Mouse (Mus musculus) cerebellum, adult 2 months (tissue): ENCODE results near the gene Gm47841. TPM values are rescaled to one million over a fixed set of nuclear protein-coding genes. Genes with fewer than 3 reads are reported as not detected.

Experiments
- DNase-seq, 2 experiments: peaks; one replicate each; pipeline ENCODE4 v3.0.0; 2021
- H3K27ac ChIP-seq: fragments of 200-500 bp; 2 replicates; pipeline ENCODE4 v1.5.1; 2012; ENCODE audit warnings: low read length, control low read depth, inconsistent platforms; ENCODE audit not compliant: insufficient read depth
- H3K27me3 ChIP-seq: fragments of 200-500 bp; 2 replicates; pipeline ENCODE4 v1.6.1; 2012; ENCODE audit warnings: inconsistent platforms, mild to moderate bottlenecking, low read length, moderate library complexity; ENCODE audit not compliant: control insufficient read depth, insufficient read depth
- H3K4me1 ChIP-seq: fragments of 200-500 bp; 2 replicates; pipeline ENCODE4 v1.6.1; 2011; ENCODE audit warnings: low read length; ENCODE audit not compliant: control insufficient read depth, insufficient read depth
- H3K4me3 ChIP-seq: fragments of 200-500 bp; replicated peaks from 2 replicates; pipeline ENCODE3; 2011; ENCODE audit warnings: mild to moderate bottlenecking, low read depth, low read length, control low read depth; ENCODE audit not compliant: insufficient read depth
- CTCF ChIP-seq: fragments of 200-500 bp; IDR thresholded peaks from 2 replicates; pipeline ENCODE4 v1.5.1; 2011; ENCODE audit warnings: low read depth, mild to moderate bottlenecking, control low read depth, low read length, moderate library complexity, borderline replicate concordance; ENCODE audit not compliant: insufficient read depth
- POLR2A ChIP-seq: fragments of 200-500 bp; IDR thresholded peaks from 2 replicates; pipeline ENCODE4 v1.6.1; 2011; ENCODE audit warnings: low read length, control low read depth, borderline replicate concordance; ENCODE audit not compliant: insufficient read depth
- whole genome bisulfite sequencing: fragments of 180-500 bp; shearing (Covaris S2); methylation state at CpG from one replicate; pipeline ENCODE4 v1.1.7; 2018; 5-methylcytosine and 5-hydroxymethylcytosine counted together
- polyA plus RNA-seq: library from polyadenylated mRNA; depleted of rRNA; stranded (reverse); fragments of >200 nt; gene quantifications from 2 replicates; pipeline ENCODE4 v1.2.3, GENCODE M21; 2012; rRNA removed

The Gm47841 gene
- not detected in 2 replicates for polyA plus RNA-seq

GRCm38 (mm10) chr15:101047194-101047555 lies at the start of gene Gm47841:
TSS of gene Gm47841 (minus strand) at chr15:101047397.
- peaks cover 2% of the 10 kb centered on the region; the same call in 1 of the 2 replicates for H3K27me3 ChIP-seq
- 0 out of 2 replicates have a peak, but pooled peaks cover 5% of the 10 kb centered on the region for H3K4me1 ChIP-seq
- H3K27ac ChIP-seq, result no peak within 1 kb of the TSS
- no peak for DNase-seq
- TF ChIP-seq POLR2A (no peak), CTCF (no peak)
- peak within 1 kb of the TSS; percentile 6 for H3K4me3 ChIP-seq
- 10% methylated on average over 23 of the region's 23 CpGs for WGBS

- TF ChIP-seq CTCF (no peak), POLR2A (no peak)
These were observed 48.2 kb upstream of the Gm47841 start for GRCm38 (mm10) chr15:101095392-101095791.

GRCm38 (mm10) chr15:101094979-101095378 lies 47.8 kb upstream of the Gm47841 start:
- no peak for TF ChIP-seq POLR2A
- no peak for TF ChIP-seq CTCF
- DNase-seq, result no peak
- Histone ChIP-seq H3K27me3 (no peaks in the 10 kb centered on the region), H3K4me1 (peaks cover 4% of the 10 kb centered on the region; the same call in 1 of the 2 replicates), H3K27ac (no peak overlapping the region), H3K4me3 (no peak overlapping the region)
- WGBS, result 77% methylated on average over 9 of the region's 9 CpGs

More at GRCm38 (mm10) chr15:101095392-101095791, 48.2 kb upstream of the Gm47841 start:
- Histone ChIP-seq H3K4me1 (peaks cover 4% of the 10 kb centered on the region; the same call in 1 of the 2 replicates), H3K4me3 (no peak overlapping the region), H3K27me3 (no peaks in the 10 kb centered on the region), H3K27ac (no peak overlapping the region)
- WGBS, result 72% methylated on average over 3 of the region's 3 CpGs
- no peak for DNase-seq

- H3K4me3 ChIP-seq, result no peak overlapping the region
- H3K27me3 ChIP-seq, result no peaks in the 10 kb centered on the region
- 77% methylated on average over 6 of the region's 6 CpGs for WGBS
- no peak for DNase-seq
- no peak for TF ChIP-seq CTCF
- no peak for TF ChIP-seq POLR2A
- H3K4me1 ChIP-seq, result peaks cover 4% of the 10 kb centered on the region; the same call in 1 of the 2 replicates
- H3K27ac ChIP-seq, result no peak overlapping the region
These were observed 46.8 kb upstream of the Gm47841 start for GRCm38 (mm10) chr15:101093988-101094387.

- TF ChIP-seq CTCF (no peak), POLR2A (no peak)
- DNase-seq, result peak; percentile 35 to 53
- Histone ChIP-seq H3K4me1 (peaks cover under 1% of the 10 kb centered on the region; the same call in 1 of the 2 replicates), H3K27me3 (no peaks in the 10 kb centered on the region), H3K4me3 (no peak overlapping the region), H3K27ac (no peak overlapping the region)
- WGBS, result 53% methylated on average over 25 of the region's 25 CpGs
These were observed 45.8 kb upstream of the Gm47841 start for GRCm38 (mm10) chr15:101092829-101093648.

- no peaks in the 10 kb centered on the region for H3K27me3 ChIP-seq
- H3K4me3 ChIP-seq, result no peak overlapping the region
- H3K27ac ChIP-seq, result no peak overlapping the region
- DNase-seq, result no peak
- 56% methylated on average over 14 of the region's 14 CpGs for WGBS
- TF ChIP-seq POLR2A, result no peak
- TF ChIP-seq CTCF, result no peak
- H3K4me1 ChIP-seq, result no peaks in the 10 kb centered on the region
These were observed 45.1 kb upstream of the Gm47841 start for GRCm38 (mm10) chr15:101092121-101092828.

GRCm38 (mm10) chr15:101091551-101091950 lies 44.4 kb upstream of the Gm47841 start:
- Histone ChIP-seq H3K4me1 (no peaks in the 10 kb centered on the region), H3K27ac (no peak overlapping the region), H3K27me3 (no peaks in the 10 kb centered on the region), H3K4me3 (no peak overlapping the region)
- WGBS, result 97% methylated on average over 8 of the region's 8 CpGs
- DNase-seq, result no peak
- no peak for TF ChIP-seq CTCF
- TF ChIP-seq POLR2A, result no peak
